Mouse (Mus musculus) MEL (cell line): ENCODE data around the gene Smyd3.

Experiments
- CTCF ChIP-seq, 3 experiments: IDR thresholded peaks in 2 of 3; conservative IDR thresholded peaks in 1 of 3; 2 replicates each; pipeline ENCODE4 v1.5.1; 2011 to 2012; ENCODE audit warnings: low read length in 3 of 3, low read depth in 2 of 3, mild to moderate bottlenecking in 2 of 3, improper control_type of control experiment in 1 of 3, inconsistent platforms in 1 of 3, mixed read lengths in 1 of 3, moderate library complexity in 1 of 3; ENCODE audit not compliant: control insufficient read depth in 1 of 3, insufficient read depth in 1 of 3, poor library complexity in 1 of 3, severe bottlenecking in 1 of 3
- GABPA ChIP-seq: IDR thresholded peaks from 2 replicates; pipeline ENCODE4 v1.6.1; 2012; ENCODE audit warnings: low read depth, mild to moderate bottlenecking, inconsistent platforms, low read length, improper control_type of control experiment, moderate library complexity
- JUND ChIP-seq: IDR thresholded peaks from 2 replicates; pipeline ENCODE4 v1.6.1; 2011; ENCODE audit warnings: low read depth, mild to moderate bottlenecking, improper control_type of control experiment, low read length
- MAZ ChIP-seq: IDR thresholded peaks from 2 replicates; pipeline ENCODE4 v1.6.1; 2012; ENCODE audit warnings: low read depth, mild to moderate bottlenecking, inconsistent platforms, low read length, improper control_type of control experiment
- MEF2A ChIP-seq: IDR thresholded peaks from 2 replicates; pipeline ENCODE4 v1.6.1; 2014; ENCODE audit warnings: low read depth, mild to moderate bottlenecking, inconsistent platforms, low read length, improper control_type of control experiment; ENCODE audit not compliant: poor library complexity, insufficient replicate concordance, severe bottlenecking; ENCODE audit errors: extremely low read depth
- POLR2A ChIP-seq, 2 experiments: IDR thresholded peaks; 2 replicates each; pipeline ENCODE4 v1.6.1; 2011 to 2012; ENCODE audit warnings: low read length in 2 of 2, mild to moderate bottlenecking in 2 of 2, control low read depth in 1 of 2, improper control_type of control experiment in 1 of 2, low read depth in 1 of 2, moderate library complexity in 1 of 2; ENCODE audit not compliant: control insufficient read depth in 1 of 2, insufficient read depth in 1 of 2, poor library complexity in 1 of 2
- TAL1 ChIP-seq: IDR thresholded peaks from 2 replicates; pipeline ENCODE4 v1.6.1; 2012; ENCODE audit warnings: mild to moderate bottlenecking, inconsistent platforms, low read length, moderate library complexity, mixed read lengths
- TBP ChIP-seq: IDR thresholded peaks from 2 replicates; pipeline ENCODE4 v1.8.0; 2011; ENCODE audit warnings: low read depth, low read length, improper control_type of control experiment
- USF1 ChIP-seq: IDR thresholded peaks from 2 replicates; pipeline ENCODE4 v1.6.1; 2014; ENCODE audit warnings: low read depth, mild to moderate bottlenecking, inconsistent platforms, low read length, improper control_type of control experiment, moderate library complexity

- TF ChIP-seq POLR2A (IDR thresholded peaks at IDR 0.05; ENCODE audit: control insufficient read depth in 1 of 2, insufficient read depth in 1 of 2, low read depth in 1 of 2, low read length in 2 of 2, poor library complexity in 1 of 2), result no peak
- TF ChIP-seq JUND, result no peak
- no peak for TF ChIP-seq TBP
- TF ChIP-seq CTCF (IDR thresholded peaks at IDR 0.05 in 2 of 3, conservative IDR thresholded peaks at IDR 0.05 in 1 of 3; ENCODE audit: control insufficient read depth in 1 of 3, insufficient read depth in 1 of 3, low read depth in 2 of 3, low read length in 3 of 3, poor library complexity in 1 of 3, severe bottlenecking in 1 of 3), result no peak
- peak; percentile 75 for TF ChIP-seq TAL1
- TF ChIP-seq MAZ, result no peak
- no peak for TF ChIP-seq MEF2A
- TF ChIP-seq GABPA, result no peak
- no peak for TF ChIP-seq USF1
Measured at GRCm38 (mm10) chr1:179055760-179056159, 462.1 kb downstream of the Smyd3 start.
